Mouse (Mus musculus) retina, adult 2 months (tissue): ENCODE results near the gene Cradd.

Experiments
- DNase-seq: peaks from one replicate; pipeline ENCODE4 v3.0.0-alpha.2; 2012; ENCODE audit warnings: low read depth, low spot score

Gene Cradd

DNA sequence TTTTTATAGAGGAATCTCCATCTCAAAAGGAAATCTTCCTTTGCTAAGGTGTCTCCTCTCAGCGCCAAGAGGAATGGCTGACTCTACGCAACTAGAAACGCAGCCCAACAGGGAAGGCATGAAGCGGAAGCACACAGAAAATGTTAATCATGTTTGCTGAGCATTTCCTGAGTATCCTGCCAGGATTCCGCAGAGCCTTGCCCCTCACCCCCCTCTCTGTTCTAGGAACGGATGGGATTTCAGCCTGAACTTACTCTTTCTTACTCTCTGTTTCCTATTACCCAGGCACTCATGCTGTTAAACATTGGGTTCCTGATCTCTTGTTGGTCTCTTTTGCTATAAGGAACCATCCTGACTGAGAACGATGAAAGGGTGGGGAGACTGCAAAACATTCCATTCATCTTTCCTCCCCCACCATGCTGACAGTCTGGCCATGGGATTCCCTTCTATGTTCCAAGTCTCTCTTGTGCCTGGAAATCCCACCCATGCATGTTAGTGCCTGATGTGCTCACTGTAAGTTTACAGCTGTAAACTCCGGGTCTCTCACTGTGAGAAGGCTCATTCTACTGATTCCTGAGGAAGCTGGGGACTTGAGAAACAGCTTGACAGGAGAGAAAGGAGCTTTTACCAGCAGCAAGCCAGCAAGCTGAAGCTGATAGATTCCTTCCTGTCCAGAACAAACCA, 161.1 kb downstream of the Cradd start:
- DNase-seq = no peak

DNA sequence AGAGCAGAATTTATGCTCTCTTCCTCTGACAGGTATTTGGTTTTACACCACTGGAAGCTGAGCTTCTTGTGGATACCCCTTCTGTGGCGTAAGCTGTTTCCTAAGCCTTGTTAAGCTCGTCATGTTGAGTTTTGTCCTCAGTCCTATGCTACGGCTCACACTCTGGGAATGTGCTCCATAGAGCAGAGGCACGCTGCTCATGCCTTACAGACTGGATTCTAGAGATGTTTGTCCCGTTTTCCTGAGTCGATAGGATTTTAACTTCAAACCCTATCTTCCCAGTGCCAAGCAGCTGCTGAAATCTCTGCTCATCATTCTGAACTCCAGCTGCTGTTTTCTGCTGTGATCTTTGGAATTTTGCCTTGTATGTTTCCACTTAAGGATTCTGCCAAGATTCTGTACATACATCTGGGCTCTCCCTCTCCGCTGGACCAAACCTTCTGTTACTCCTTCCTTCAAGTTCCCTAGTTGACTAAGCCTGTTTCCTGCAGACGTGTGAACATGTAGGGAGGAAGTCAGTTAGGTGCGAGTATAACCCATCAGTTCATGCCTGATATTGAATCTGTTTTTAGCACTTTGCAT, 164.2 kb downstream of the Cradd start:
- DNase-seq = no peak

DNA sequence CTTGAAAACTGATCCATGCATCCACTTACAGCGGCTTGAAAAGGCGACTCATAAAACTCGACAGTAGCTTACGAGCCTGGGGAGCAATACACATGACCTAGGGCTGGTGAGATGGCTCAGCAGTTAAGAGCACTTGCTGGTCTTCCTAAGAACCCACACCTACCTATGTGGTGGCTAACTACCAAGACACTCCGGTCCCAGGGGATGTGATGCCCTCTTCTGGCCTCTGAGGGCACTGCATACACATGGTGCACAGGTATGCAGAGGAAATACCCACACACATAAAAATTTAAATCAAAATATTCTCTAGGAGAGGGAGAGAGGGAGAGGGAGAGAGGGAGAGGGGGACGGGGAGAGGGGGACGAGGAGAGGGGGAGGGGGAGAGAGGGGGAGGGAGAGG, 167.5 kb downstream of the Cradd start:
- no peak for DNase-seq

DNA sequence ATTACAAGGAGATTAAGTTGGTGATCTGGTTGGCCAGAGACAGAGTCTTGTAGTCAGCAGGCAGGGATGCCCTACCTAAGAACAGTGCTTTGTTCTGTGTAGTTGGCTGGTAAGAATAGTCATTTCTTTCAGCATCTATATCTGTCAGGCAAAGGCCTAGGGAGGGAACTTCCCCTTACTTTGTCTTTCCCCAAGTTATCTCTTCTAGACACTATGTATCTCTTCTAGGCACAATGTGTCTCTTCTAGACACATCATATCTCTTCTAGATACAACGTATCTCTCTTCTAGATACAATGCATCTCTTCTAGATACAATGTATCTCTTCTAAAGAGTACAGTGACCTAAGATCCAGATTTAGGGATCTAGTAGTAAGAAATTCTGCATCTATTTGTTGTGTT, 169.3 kb downstream of the Cradd start:
- DNase-seq = no peak

DNA sequence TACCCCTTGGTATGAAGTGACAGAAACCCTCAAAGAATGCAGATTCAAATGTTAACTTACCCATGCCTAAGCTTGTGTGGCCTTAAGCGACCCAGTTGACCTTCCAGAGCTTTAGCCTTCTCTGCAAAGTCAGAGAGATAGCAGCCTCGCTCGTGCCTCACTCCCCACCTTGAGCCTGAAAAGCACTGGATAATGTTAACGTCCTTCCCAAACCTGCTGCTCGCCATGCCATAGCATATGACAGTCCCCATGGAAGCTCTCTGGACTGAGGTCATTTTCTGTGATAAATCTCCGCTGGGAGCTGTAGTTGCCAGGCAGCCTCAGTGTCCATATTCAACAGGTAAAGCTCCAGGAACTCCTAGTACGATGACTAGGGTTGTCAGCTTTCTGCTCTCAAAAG, 170.7 kb downstream of the Cradd start:
- no peak for DNase-seq

DNA sequence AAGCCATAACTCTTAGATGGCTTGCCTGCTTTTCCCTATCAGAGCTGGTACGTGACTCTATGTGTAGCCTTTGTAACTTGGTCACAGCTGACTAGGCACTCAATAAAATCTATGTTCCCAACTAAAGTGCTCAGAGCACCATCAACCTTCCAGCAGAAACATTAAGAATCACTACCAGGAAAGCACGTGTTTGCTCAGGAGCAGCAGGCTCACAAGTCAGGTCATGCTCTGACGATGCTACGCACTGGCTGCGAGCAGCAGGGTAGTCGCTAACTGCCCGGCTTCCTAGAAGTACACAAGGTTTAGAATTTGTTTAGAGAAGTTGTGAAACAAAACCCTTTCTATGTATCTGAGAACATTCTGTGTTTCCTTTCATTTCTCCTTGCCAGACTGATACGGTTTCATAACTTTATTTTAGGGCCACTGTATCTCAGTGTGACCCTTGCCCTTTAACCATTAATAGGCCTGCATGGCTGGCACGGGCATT, 171.4 kb downstream of the Cradd start:
- DNase-seq = no peak

DNA sequence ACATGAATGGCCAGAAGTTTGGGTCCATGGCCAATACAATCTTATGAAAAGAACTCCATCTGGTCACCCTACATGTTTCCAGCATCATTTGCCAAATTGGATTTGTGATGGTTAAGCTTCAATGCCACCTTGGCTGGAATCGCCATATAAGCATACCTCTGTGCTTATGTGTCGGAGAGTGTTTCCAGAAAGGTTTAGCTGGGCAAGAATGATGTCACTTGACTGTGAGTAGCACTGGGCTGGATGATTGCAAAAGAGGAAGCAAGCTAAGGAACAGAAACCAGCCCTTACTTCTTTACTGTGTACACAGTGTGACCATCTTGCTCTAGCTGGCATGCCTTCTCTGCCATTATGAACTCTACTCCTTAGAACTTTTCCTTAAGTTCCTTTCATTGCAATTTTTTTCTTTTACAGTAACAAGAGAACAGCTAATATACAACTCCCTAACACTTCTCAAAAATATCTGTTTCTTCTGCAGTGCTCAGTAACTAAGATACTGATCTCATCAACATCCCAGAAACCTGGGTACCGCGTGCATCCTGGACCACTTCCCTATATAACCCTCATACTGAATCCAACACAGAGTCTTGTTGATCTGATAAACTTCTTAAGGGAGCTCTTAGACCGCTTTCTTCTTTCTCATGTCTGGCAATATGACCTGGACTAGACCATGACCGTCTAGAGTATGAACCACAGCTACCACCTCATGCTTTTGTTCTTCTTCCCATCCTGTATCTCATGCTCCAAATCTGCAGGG, 172.7 kb downstream of the Cradd start:
- DNase-seq = no peak

DNA sequence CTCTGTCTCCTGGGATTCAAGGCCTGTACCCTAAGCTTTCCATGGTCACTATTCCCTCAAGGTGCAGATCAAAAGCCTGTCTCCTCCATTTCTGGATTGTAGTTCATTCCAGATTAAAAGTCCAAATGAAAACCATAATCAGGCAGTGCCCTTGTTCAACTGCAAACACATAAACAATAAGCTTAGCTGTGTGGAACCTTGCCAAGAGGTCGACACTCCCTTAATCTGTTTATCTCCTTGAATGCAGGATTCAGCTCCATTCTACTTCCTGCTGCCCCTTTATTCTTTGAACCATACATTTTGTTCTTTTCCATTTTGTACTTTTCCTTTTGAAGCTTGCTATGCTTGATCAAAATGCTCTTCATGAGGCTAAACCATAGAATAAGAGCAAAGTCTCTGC, 174.3 kb downstream of the Cradd start:
- no peak for DNase-seq

DNA sequence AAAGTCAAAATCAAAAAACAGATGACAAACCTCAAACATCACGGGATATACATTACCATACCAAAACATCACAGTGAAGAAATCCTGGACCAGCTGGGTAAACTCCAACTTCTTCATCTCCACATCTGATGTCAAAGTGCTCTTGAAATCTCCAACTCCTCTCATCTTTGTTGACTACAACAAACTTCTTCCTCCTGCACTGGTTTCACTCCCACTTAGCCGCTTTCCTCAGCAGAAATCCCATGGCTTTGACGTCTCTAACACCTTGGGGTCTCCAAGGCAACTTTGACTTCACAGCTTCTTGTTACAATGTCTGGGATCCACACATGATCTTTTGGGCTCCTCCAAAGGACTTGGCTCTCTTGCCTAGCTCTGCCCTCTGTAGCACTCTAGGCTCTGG, 175.3 kb downstream of the Cradd start:
- DNase-seq = no peak

DNA sequence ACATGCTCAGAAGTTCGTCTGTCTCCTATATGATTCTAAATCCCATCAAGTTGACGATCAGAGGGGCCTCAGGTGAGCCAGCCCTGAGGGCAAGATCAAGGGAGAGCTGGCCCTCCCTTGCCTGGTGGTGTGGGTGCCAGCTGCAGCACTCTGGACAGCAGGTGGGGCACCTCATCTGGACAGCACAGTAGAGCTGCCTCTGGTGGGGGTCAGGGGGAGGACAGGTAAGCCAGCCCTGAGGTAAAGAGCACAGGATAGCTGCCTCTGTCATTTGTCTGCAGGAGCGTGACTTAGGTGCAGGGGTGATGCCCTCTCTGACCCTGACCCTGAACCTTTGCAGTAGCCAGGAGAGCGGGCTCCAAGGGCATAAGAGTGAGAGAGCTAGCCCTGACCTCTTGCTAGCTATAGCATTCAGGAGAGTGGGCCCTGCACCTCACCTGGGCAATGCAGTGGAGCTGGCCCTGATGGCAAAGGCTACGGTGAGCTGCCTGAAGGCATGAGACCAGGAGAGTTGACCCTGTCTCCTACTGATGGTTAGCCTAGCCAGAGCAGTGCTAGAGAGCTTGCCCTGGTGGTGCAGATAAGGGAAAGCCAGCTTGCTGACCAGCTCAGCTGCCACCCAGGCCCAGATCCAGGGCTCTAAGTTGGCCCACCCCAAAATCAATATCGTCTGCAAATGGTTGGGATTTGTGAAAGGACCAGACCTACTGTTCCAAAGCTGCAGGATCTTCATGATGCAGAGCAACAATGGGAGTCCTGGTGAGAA, 176.6 kb downstream of the Cradd start:
- DNase-seq = no peak

DNA sequence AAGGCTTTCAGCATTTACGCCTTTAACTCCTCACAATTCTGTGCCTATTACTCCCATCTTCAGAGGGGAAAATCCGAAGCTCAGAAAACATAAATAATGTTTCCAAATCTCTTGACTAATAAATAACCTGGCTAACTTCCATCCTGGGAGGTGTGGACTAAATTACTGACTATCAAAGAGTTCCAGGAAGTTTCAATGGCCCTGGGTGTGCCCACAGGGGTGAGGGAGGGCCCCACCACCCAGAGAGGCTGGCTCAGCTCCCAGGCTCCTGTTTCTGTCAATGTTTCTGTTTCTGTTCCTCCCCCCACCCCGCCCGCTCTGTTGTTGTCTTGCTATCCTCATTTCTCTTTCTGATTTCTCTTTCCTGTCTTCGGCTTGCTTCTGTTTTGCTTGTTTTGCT, 177.4 kb downstream of the Cradd start:
- DNase-seq = no peak

DNA sequence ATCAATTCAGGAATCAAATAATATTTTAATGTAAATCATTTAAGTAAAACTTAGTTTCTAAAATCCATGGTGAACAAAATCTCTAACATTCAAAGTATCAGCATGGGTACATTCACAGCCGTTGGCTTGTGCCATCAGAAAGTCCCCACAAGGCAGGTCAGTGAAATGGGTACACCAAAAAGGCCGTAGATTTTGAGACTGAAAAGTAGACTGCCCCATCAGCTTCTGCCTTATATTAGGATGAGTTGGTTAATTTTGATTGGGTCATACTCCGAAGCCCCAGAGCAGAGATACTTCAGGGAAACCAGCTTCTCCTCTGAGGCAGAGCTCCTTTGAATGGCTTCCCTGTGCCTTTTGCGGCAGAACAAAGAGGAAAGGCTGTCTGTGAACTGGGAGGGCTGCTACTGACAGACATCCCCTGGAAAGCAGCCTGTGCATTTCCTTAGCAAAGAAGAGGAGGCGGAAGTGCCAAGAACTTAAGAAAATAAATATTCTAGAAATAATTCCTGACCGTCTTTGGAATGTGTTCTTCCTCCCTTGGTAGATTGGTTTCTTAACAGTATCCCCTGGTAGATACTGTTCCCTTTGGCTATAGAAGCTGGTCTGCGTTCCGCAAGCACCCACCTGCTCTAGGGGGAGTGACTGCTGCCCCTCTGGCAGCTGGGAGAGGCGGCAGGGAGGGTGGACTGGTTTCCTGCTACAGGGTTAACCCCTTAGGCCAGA, 178.6 kb downstream of the Cradd start:
- no peak for DNase-seq

DNA sequence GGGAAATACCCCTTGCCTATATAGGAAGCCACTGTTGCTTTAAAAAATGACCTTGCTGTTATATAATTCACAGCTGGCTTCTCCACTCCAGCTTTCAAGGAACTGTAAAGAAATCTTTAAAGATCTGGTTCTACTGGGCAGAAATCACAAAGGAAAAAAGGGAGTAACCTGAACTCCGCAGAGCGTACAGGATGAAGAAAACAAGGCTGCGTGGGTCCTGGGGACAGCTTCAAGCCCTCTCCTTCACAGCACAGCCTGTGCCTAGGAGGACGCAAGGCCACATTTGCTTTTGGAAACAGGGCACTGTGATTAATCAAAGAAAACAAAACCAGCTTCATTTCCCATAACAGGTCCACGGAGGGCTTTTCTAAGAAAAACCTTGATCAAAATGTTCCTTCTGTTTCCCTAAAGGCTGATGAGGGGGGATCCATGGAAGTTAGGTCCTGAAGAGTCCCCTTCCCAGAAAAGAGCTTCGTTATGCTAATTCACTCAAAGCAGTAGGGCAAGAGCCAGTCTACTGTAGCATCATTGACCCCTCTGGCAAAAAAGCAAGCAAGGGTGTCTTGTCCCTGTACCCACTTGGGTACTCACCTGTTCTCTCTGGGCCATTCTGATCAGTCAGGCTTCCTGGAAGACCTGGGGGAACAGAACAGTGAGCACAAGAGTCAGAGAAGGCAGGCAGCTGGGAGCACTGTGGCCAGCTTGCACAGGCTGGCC, 179.4 kb downstream of the Cradd start:
- DNase-seq = no peak

DNA sequence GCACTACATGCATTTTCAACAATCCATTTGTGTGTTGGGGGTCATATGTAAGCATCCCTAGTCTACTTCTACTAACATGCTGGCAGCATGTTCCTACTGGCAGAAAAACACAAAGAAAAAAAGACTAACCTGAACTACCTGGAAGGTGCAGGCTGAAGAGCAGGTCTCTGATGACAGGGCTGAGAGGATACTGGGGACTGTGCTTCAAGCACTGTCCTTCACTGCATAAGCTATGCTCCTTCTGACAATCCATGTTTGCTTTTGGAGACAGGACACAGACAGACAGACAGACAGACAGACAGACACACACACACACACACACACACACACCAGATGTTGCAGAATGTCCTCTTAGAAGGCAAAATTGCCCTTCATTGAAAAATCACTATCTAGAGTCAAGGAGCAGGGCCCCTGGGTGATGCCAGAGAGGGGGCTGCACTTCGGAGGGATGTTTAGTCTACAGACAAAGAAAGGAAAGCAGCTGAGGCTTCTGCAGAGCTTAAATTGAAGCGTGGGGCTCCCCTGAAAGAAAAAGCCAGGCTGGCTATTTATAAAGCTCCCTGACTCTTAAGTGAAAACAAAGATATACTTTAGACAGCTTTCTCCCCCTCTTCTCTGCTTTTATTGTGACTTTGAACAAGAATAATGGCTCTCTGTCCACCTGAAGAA, 180.4 kb downstream of the Cradd start:
- no peak for DNase-seq

DNA sequence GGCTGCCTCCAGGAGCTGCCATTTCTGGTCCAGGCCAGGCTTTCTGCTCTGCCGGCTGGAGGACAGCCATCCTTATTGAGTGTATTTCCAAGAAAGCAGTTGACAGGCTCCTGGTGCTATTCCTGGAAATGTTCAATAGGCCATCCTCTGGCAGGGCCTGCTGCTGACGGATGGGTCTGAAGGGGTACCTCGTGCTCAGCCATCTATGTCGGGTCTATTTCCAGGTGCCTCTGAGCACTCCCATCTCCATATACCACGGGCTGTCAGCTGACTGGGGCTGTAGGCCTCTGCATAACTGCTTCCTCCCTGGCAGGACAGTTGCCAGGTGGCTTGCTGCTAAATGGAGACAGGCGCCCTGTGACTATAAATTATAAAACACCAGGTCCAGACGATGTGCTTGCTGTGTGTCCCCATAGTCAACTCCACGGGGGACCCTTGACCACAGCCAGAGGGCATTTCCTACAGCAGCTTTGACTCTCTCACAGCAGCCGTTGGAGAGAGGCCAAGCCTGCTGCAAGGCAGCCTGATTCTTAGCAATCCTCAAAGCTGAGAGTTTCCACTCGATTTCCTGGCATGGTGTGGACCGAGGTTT, 181.0 kb downstream of the Cradd start:
- DNase-seq = no peak

DNA sequence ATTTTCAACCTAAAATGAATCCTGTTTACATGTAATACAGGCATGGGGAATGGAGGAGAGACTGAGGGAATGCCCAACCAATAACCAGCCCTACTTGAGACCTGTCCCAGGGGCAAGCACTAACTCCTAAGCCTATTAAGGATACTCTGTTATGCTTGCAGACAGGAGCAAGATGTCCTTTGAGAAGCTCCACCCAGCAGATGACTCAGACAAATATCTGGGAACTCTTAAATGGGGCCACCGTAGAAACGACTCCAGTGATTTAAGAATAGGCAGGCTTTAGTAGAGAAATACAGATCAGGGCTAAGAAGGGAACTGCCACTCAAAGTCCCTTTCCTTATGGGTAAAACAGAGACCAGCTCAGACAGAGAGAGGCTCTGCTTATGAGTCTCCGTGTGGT, 182.9 kb downstream of the Cradd start:
- no peak for DNase-seq

DNA sequence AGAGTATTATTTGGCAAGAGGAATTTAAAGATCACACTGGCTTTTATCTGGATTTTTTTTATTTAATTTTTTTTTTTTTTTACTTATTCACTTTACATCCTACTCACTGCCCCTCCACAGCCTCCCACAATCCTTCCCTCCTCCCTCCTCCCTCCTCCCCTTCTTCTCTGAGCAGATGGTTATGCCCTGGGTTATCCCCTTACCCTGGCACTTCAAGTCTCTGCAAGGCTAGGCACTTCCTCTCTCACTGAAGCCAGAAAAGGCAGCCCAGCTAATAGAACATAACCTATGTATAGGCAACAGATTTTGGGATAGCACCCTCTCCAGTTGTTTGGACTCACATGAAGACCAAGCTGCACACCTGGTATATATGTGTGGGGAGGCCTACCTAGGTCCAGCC, 183.7 kb downstream of the Cradd start:
- no peak for DNase-seq

DNA sequence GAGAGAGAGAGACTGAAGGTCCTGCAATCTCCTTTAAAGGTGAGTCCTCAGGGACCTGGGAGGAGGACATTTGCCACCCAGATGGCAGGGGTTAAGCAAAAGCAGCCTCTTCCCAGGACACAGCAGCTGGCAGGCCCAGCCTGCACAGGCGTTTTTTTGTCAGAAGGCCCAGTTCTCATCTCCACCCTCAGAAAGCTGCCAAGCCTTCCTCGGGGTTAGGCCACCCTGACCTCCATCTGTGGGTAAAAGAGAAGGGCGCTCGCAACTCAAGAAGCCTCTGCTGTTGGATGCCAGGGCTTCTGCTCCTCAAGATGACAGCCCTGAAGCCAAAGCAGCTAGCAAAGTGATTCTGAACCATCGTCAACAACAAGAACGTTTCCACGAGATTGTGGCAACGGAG, 184.3 kb downstream of the Cradd start:
- no peak for DNase-seq

DNA sequence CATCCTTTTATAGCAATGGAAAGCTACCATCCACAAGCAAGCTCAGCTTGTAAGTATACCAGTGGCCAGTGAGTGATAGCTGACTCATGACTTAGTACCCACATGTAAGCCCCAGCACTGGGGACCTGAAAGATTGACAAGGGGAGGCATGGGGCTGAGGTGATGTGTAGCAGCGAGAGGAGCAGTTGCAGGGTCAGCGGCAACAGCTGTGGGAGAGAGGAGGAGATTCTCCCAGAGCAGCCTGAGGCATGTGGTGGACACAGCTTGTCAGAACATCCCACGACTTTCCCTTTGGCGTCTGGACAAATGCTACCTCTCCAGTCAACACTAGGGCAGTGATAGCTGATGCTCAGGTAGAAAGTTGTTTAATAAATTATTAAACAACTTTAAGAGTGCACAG, 190.9 kb downstream of the Cradd start:
- no peak for DNase-seq
